ENCODE assay signal across 16 mouse cellular contexts in the genomic region with DNA sequence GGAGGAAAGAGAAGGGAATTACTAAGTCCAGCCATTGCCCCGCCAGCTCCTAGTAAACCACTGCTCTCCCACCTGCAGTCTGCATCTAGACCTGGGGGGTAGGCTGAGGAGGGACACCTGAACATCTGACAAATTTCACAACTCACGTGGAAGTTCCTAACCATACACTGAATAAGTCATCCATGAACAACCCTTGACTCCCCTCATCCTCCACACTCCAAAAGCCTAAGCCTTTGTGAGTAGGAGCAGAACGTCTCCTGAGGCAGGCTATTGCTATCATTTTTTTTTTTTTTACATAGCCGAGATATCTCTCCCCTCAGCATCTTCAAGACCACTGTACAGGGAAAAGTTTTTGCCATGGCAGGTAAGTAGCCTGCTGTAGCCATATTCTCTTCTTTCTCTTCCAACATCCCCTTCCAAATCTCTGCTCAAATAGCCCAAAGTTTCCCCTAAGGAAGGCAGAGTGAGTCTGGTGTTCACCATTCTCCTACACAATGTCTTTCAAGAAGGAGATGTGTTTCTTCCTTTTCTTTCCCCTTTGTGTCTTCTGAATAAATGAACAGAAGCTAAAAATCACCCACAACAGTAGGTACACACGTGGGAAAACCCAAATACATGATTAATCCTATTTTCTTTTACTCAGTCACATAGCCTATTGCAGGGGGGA.
DNase-seq lines count a peak whose midpoint lies in the region; TF ChIP-seq lines count a peak whose summit lies in the region.
"Had no signal": no experiment of that assay in that cellular context is flagged by ENCODE, and none has a peak within 500 bp of the region (broad histone marks: within the 10 kb centered on the region; RNA-seq: fewer than 3 reads in every experiment).

No protein-coding gene starts in this region.

- H3K4me1 ChIP-seq in CH12.LX (ENCODE audit: control insufficient read depth in 1 of 2, insufficient read depth in 2 of 2): peaks cover 4 to 56% of the 10 kb centered on the region in 2 experiments

- in situ Hi-C loops in CH12.LX (cut with MboI; ENCODE audit: low pct_ligation_motif_present, low pct_unique_long_range_greater_than_20kb, low sequenced_read_pairs): no loop called here

- TF ChIP-seq RAD21 in CH12.LX (IDR thresholded peaks at IDR 0.05; ENCODE audit: low read depth, low read length): no peak; the same call in none of the 2 replicates

- TF ChIP-seq CTCF in CH12.LX (conservative IDR thresholded peaks at IDR 0.05 in 1 of 2, IDR thresholded peaks at IDR 0.05 in 1 of 2; ENCODE audit: low read depth in 2 of 2, low read length in 2 of 2): no peak

- H3K27me3 ChIP-seq in CH12.LX (replicated peaks): no peaks in the 10 kb centered on the region
- H3K27me3 ChIP-seq: Patski had no signal

- H3K9me3 ChIP-seq in CH12.LX (replicated peaks; ENCODE audit: low read length): peaks cover 14% of the 10 kb centered on the region

- peak; percentile 69 for DNase-seq in CH12.LX (ENCODE audit: extremely low read depth)
- no peak for DNase-seq in spleen, postnatal 4 days (ENCODE audit: low spot score in 2 of 2)
- DNase-seq: adrenal gland, adult 2 months; adrenal gland, adult 8-10 months; adrenal gland, postnatal 10 days; adrenal gland, postnatal 14 days; adrenal gland, postnatal 25 days; adrenal gland, postnatal 36 days; B cell, adult 2 months; cerebellum, adult 11 months; cerebellum, adult 11-12 months; cerebellum, adult 18-20 months; cerebellum, adult 2 months; cerebellum, adult 8-10 months had no signal

- peak overlapping the region; percentile 93 for H3K4me2 ChIP-seq in CH12.LX (ENCODE audit: insufficient read depth, low read depth, poor library complexity, severe bottlenecking)

- H3K9ac ChIP-seq in CH12.LX (ENCODE audit: insufficient read depth, low read depth): peak overlapping the region; percentile 61

- peak; percentile 89 for TF ChIP-seq EP300 in CH12.LX (IDR thresholded peaks at IDR 0.05; ENCODE audit: low read length)

- H3K79me2 ChIP-seq in CH12.LX (replicated peaks; ENCODE audit: control insufficient read depth, extremely low read depth, insufficient read depth, poor library complexity, severe bottlenecking): peaks cover 4% of the 10 kb centered on the region; the same call in 1 of the 2 replicates

- peaks cover 0 to 3% of the 10 kb centered on the region in 2 experiments for H3K36me3 ChIP-seq in CH12.LX (replicated peaks in 1 of 2; ENCODE audit: control insufficient read depth in 1 of 2, insufficient read depth in 1 of 2, low read length in 1 of 2)
- H3K36me3 ChIP-seq: G1E had no signal

- peak overlapping the region; percentile 23 to 35 (median 33) for H3K4me3 ChIP-seq in CH12.LX (replicated peaks in 1 of 3; ENCODE audit: low read depth in 2 of 3, low read length in 2 of 3, poor library complexity in 1 of 3)

- peak; percentile 31; the same call in 1 of the 2 replicates for TF ChIP-seq POLR2A in CH12.LX (IDR thresholded peaks at IDR 0.05; ENCODE audit: low read depth, low read length)

- H3K27ac ChIP-seq in CH12.LX (ENCODE audit: insufficient read depth, low read depth): peak overlapping the region; percentile 98

- dilution Hi-C loops in CH12.LX (cut with MboI; ENCODE audit: extremely low pct_ligation_motif_present, extremely low pct_unique_long_range_greater_than_20kb, low sequenced_read_pairs): no loop called here

TF ChIP-seq in CH12.LX, 34 proteins besides CTCF, POLR2A, EP300 and RAD21:
- no peak; the same call in none of the 2 replicates for TF ChIP-seq MAZ (IDR thresholded peaks at IDR 0.05; ENCODE audit: low read depth, low read length)
- TF ChIP-seq NELFE (IDR thresholded peaks at IDR 0.05; ENCODE audit: low read depth, low read length): 0 out of 2 replicates have a peak, but pooled peaks have one; percentile 50
- no peak for TF ChIP-seq PAX5 (IDR thresholded peaks at IDR 0.05; ENCODE audit: low read length)
- TF ChIP-seq SMC3 (IDR thresholded peaks at IDR 0.05; ENCODE audit: low read depth, low read length): peak; percentile 10; the same call in 1 of the 2 replicates
- TF ChIP-seq ELF1 (IDR thresholded peaks at IDR 0.05; ENCODE audit: low read depth, low read length): no peak
- peak; percentile 55; the same call in 1 of the 2 replicates for TF ChIP-seq CHD2 (IDR thresholded peaks at IDR 0.05; ENCODE audit: low read length)
- TF ChIP-seq MYC (IDR thresholded peaks at IDR 0.05; ENCODE audit: low read depth, low read length): peak; percentile 51; the same call in 1 of the 2 replicates
- TF ChIP-seq JUN (IDR thresholded peaks at IDR 0.05; ENCODE audit: insufficient read depth, low read depth, low read length): peak; percentile 65
- peak; percentile 59; the same call in 1 of the 2 replicates for TF ChIP-seq MEF2A (IDR thresholded peaks at IDR 0.05; ENCODE audit: borderline replicate concordance, low read depth, low read length)
- TF ChIP-seq CHD1 (IDR thresholded peaks at IDR 0.05; ENCODE audit: low read depth, low read length): peak; percentile 88
- 0 out of 2 replicates have a peak, but pooled peaks have one; percentile 3 for TF ChIP-seq HCFC1 (IDR thresholded peaks at IDR 0.05; ENCODE audit: low read depth, low read length)
- no peak for TF ChIP-seq KAT2A (IDR thresholded peaks at IDR 0.05; ENCODE audit: insufficient replicate concordance, low read length)
- peak; percentile 40; the same call in 1 of the 2 replicates for TF ChIP-seq JUND (conservative IDR thresholded peaks at IDR 0.05; ENCODE audit: low read depth, low read length)
- TF ChIP-seq IRF4 (IDR thresholded peaks at IDR 0.05; ENCODE audit: low read depth, low read length): peak; percentile 86
- peak; percentile 72 for TF ChIP-seq MXI1 (IDR thresholded peaks at IDR 0.05; ENCODE audit: low read depth, low read length)
- no peak for TF ChIP-seq E2F4 (IDR thresholded peaks at IDR 0.05; ENCODE audit: insufficient replicate concordance, low read depth, low read length)
- TF ChIP-seq TBP (conservative IDR thresholded peaks at IDR 0.05; ENCODE audit: low read depth, low read length): peak; percentile 79
- TF ChIP-seq GABPA (IDR thresholded peaks at IDR 0.05; ENCODE audit: insufficient replicate concordance, low read depth, low read length): no peak
- TF ChIP-seq USF2 (conservative IDR thresholded peaks at IDR 0.05; ENCODE audit: low read depth, low read length): no peak; the same call in 1 of the 2 replicates
- TF ChIP-seq SIN3A (IDR thresholded peaks at IDR 0.05; ENCODE audit: low read length): no peak
- TF ChIP-seq USF1 (IDR thresholded peaks at IDR 0.05; ENCODE audit: low read depth, low read length): no peak
- peak; percentile 79 for TF ChIP-seq ETS1 (conservative IDR thresholded peaks at IDR 0.05; ENCODE audit: low read depth, low read length)
- TF ChIP-seq ZKSCAN1 (IDR thresholded peaks at IDR 0.05; ENCODE audit: borderline replicate concordance, low read depth, low read length): no peak
- TF ChIP-seq RCOR1 (conservative IDR thresholded peaks at IDR 0.05; ENCODE audit: low read depth, low read length): peak; percentile 57; the same call in 1 of the 2 replicates
- peak; percentile 96 for TF ChIP-seq BHLHE40 (IDR thresholded peaks at IDR 0.05; ENCODE audit: low read depth, low read length)
- TF ChIP-seq ZNF384 (IDR thresholded peaks at IDR 0.05; ENCODE audit: low read depth, low read length): peak; percentile 88
- TF ChIP-seq ZMIZ1 (IDR thresholded peaks at IDR 0.05; ENCODE audit: low read depth, low read length): no peak
- no peak for TF ChIP-seq NRF1 (IDR thresholded peaks at IDR 0.05; ENCODE audit: low read depth, low read length)
- TF ChIP-seq MAX (IDR thresholded peaks at IDR 0.05; ENCODE audit: low read length): peak; percentile 57; the same call in 1 of the 2 replicates
- TF ChIP-seq TCF12 (IDR thresholded peaks at IDR 0.05; ENCODE audit: low read depth, low read length): peak; percentile 94
- TF ChIP-seq UBTF (IDR thresholded peaks at IDR 0.05; ENCODE audit: low read depth, low read length): no peak
- 0 out of 2 replicates have a peak, but pooled peaks have one; percentile 1 for TF ChIP-seq ZC3H11A (IDR thresholded peaks at IDR 0.05; ENCODE audit: low read depth, low read length)
- no peak; the same call in none of the 2 replicates for TF ChIP-seq POLR2AphosphoS2 (IDR thresholded peaks at IDR 0.05; ENCODE audit: low read depth, low read length)
- TF ChIP-seq MAFK (IDR thresholded peaks at IDR 0.05; ENCODE audit: insufficient replicate concordance, low read length): 0 out of 2 replicates have a peak, but pooled peaks have one; percentile 5
